Mouse (Mus musculus) heart, embryonic 16.5 days (tissue): Measurements from ENCODE around the gene Gsap. TPM values are rescaled to one million over a fixed set of nuclear protein-coding genes. Genes with fewer than 3 reads are reported as not detected.
"Not testable (repeated sequence)": the region's sequence is repeated elsewhere in the genome, so short reads cannot be mapped to it uniquely, and the experiment has no call there.

Source experiments
- ATAC-seq: fragments of 200-750 bp; cut with Nextera tagmentation; replicated peaks from 2 replicates; pipeline ENCODE4 v1.8.0; 2017; ENCODE audit warnings: moderate number of reproducible peaks; ENCODE audit not compliant: insufficient read depth, low FRiP score; ENCODE audit errors: extremely low read depth
- H3K27ac ChIP-seq: fragments of 300-500 bp; sonication (generic); 2 replicates; pipeline ENCODE4 v1.5.1; 2014; ENCODE audit warnings: mild to moderate bottlenecking, low read length, control low read depth, moderate library complexity
- H3K27me3 ChIP-seq: fragments of 300-500 bp; sonication (generic); 2 replicates; pipeline ENCODE4 v1.6.1; 2014; ENCODE audit warnings: low read length, mixed read lengths; ENCODE audit not compliant: control insufficient read depth, insufficient read depth
- H3K36me3 ChIP-seq: fragments of 300-500 bp; sonication (generic); 2 replicates; pipeline ENCODE4 v1.6.1; 2014; ENCODE audit not compliant: control insufficient read depth, insufficient read depth
- H3K4me1 ChIP-seq: fragments of 300-500 bp; sonication (generic); 2 replicates; pipeline ENCODE4 v1.6.1; 2014; ENCODE audit warnings: low read length, mixed read lengths; ENCODE audit not compliant: control insufficient read depth, insufficient read depth
- H3K4me2 ChIP-seq: fragments of 300-500 bp; sonication (generic); 2 replicates; pipeline ENCODE4 v1.6.1; 2014; ENCODE audit warnings: low read depth, mild to moderate bottlenecking, control low read depth, low read length
- H3K4me3 ChIP-seq: fragments of 300-500 bp; sonication (generic); 2 replicates; pipeline ENCODE4 v1.5.1; 2014; ENCODE audit warnings: mild to moderate bottlenecking, control low read depth, low read length
- H3K9ac ChIP-seq: fragments of 300-500 bp; sonication (generic); 2 replicates; pipeline ENCODE4 v1.6.1; 2014; ENCODE audit warnings: low read length, control low read depth
- H3K9me3 ChIP-seq: fragments of 300-500 bp; sonication (generic); replicated peaks from 2 replicates; pipeline ENCODE4 v1.6.1; 2016; ENCODE audit warnings: low read length; ENCODE audit not compliant: control insufficient read depth
- WGBS: fragments of 180-500 bp; shearing (Covaris S2); extraction: QIAGEN DNeasy Blood & Tissue Kit; methylation state at CpG from one replicate; pipeline ENCODE4 v1.1.7; 2014; 5-methylcytosine and 5-hydroxymethylcytosine counted together
- polyA plus RNA-seq: library from polyadenylated mRNA; unstranded; fragments of >200 nt; fragmentation: Nextera tagmentation; extraction: Ambion mirVana; gene quantifications from 2 replicates; pipeline ENCODE4 v1.2.1, GENCODE M21; 2015

The Gsap gene
- polyA plus RNA-seq, 1 experiment from 2014 or later, result 2.3 TPM

- H3K4me1 ChIP-seq, result no peaks in the 10 kb centered on the region
- no peak overlapping the region for H3K4me3 ChIP-seq
- no peaks in the 10 kb centered on the region for H3K36me3 ChIP-seq
- no peaks in the 10 kb centered on the region for H3K27me3 ChIP-seq
- no peak for ATAC-seq
- H3K9me3 ChIP-seq, result no peaks in the 10 kb centered on the region
- 60% methylated on average over 9 of the region's 9 CpGs for WGBS
- no peak overlapping the region for H3K4me2 ChIP-seq
- H3K27ac ChIP-seq, result peak overlapping the region; percentile 11; the same call in 1 of the 2 replicates
- no peak overlapping the region for H3K9ac ChIP-seq
Measured at GRCm38 (mm10) chr5:21271386-21272354, 85.6 kb downstream of the Gsap start.

GRCm38 (mm10) chr5:21277685-21278084 is 91.6 kb downstream of the Gsap start:
- not testable (repeated sequence) for ATAC-seq, H3K4me1 ChIP-seq, H3K9ac ChIP-seq, H3K27ac ChIP-seq, H3K27me3 ChIP-seq, H3K9me3 ChIP-seq, H3K4me3 ChIP-seq, H3K4me2 ChIP-seq, H3K36me3 ChIP-seq
- 54% methylated on average over 2 of the region's 2 CpGs for WGBS

GRCm38 (mm10) chr5:21283356-21284062 is 97.5 kb downstream of the Gsap start:
- no peaks in the 10 kb centered on the region for H3K27me3 ChIP-seq
- no peaks in the 10 kb centered on the region for H3K36me3 ChIP-seq
- H3K4me1 ChIP-seq, result peaks cover under 1% of the 10 kb centered on the region; the same call in 1 of the 2 replicates
- H3K9me3 ChIP-seq, result no peaks in the 10 kb centered on the region
- 75% methylated on average over 12 of the region's 12 CpGs for WGBS
- H3K27ac ChIP-seq, result no peak overlapping the region
- no peak overlapping the region for H3K4me2 ChIP-seq
- ATAC-seq, result no peak
- no peak overlapping the region for H3K4me3 ChIP-seq
- H3K9ac ChIP-seq, result no peak overlapping the region

GRCm38 (mm10) chr5:21288658-21289435 is 102.8 kb downstream of the Gsap start:
- Histone ChIP-seq H3K27ac (peak overlapping the region; percentile 37; the same call in 1 of the 2 replicates), H3K4me3 (no peak overlapping the region), H3K9me3 (no peaks in the 10 kb centered on the region), H3K4me2 (no peak overlapping the region), H3K27me3 (no peaks in the 10 kb centered on the region), H3K4me1 (peaks cover 2% of the 10 kb centered on the region; the same call in 1 of the 2 replicates), H3K36me3 (no peaks in the 10 kb centered on the region), H3K9ac (no peak overlapping the region)
- 48% methylated on average over 7 of the region's 7 CpGs for WGBS
- peak; percentile 69 for ATAC-seq

GRCm38 (mm10) chr5:21290594-21290993 is 104.5 kb downstream of the Gsap start:
- no peak overlapping the region for H3K9ac ChIP-seq
- H3K27me3 ChIP-seq, result no peaks in the 10 kb centered on the region
- peaks cover 2% of the 10 kb centered on the region; the same call in 1 of the 2 replicates for H3K4me1 ChIP-seq
- H3K36me3 ChIP-seq, result no peaks in the 10 kb centered on the region
- H3K4me2 ChIP-seq, result no peak overlapping the region
- 71% methylated on average over 8 of the region's 8 CpGs for WGBS
- ATAC-seq, result no peak
- no peak overlapping the region for H3K4me3 ChIP-seq
- no peaks in the 10 kb centered on the region for H3K9me3 ChIP-seq
- H3K27ac ChIP-seq, result no peak overlapping the region

- H3K9me3 ChIP-seq, result no peaks in the 10 kb centered on the region
- WGBS, result 88% methylated on average over 6 of the region's 8 CpGs
- H3K4me3 ChIP-seq, result no peak overlapping the region
- no peaks in the 10 kb centered on the region for H3K36me3 ChIP-seq
- ATAC-seq, result no peak
- no peak overlapping the region for H3K9ac ChIP-seq
- H3K27ac ChIP-seq, result no peak overlapping the region
- peaks cover 4% of the 10 kb centered on the region; the same call in 1 of the 2 replicates for H3K4me1 ChIP-seq
- no peaks in the 10 kb centered on the region for H3K27me3 ChIP-seq
- no peak overlapping the region for H3K4me2 ChIP-seq
Measured at GRCm38 (mm10) chr5:21295683-21296082, 109.6 kb downstream of the Gsap start.

GRCm38 (mm10) chr5:21299076-21299755 is 113.2 kb downstream of the Gsap start:
- Histone ChIP-seq H3K9me3 (no peaks in the 10 kb centered on the region), H3K4me3 (no peak overlapping the region), H3K27ac (no peak overlapping the region), H3K36me3 (no peaks in the 10 kb centered on the region), H3K9ac (no peak overlapping the region), H3K4me2 (0 out of 2 replicates have a peak overlapping the region, but pooled peaks have one; percentile 5), H3K4me1 (peaks cover 4% of the 10 kb centered on the region; the same call in 1 of the 2 replicates), H3K27me3 (no peaks in the 10 kb centered on the region)
- ATAC-seq, result no peak
- 51% methylated on average over 21 of the region's 21 CpGs for WGBS

GRCm38 (mm10) chr5:21300058-21300457 is 114.0 kb downstream of the Gsap start:
- Histone ChIP-seq H3K36me3 (no peaks in the 10 kb centered on the region), H3K4me1 (peaks cover 4% of the 10 kb centered on the region; the same call in 1 of the 2 replicates), H3K9ac (no peak overlapping the region), H3K27ac (no peak overlapping the region), H3K27me3 (no peaks in the 10 kb centered on the region), H3K4me3 (no peak overlapping the region), H3K9me3 (no peaks in the 10 kb centered on the region), H3K4me2 (no peak overlapping the region)
- WGBS, result 95% methylated on average over 3 of the region's 3 CpGs
- no peak for ATAC-seq
